Mouse (Mus musculus) effector memory CD4-positive, alpha-beta T cell, adult 7 months (primary cell): ENCODE data around the gene Kynu. TPM values are rescaled to one million over a fixed set of nuclear protein-coding genes. Genes with fewer than 3 reads are reported as not detected.

ENCODE experiments used
- polyA plus RNA-seq: library from polyadenylated mRNA; unstranded; fragments of 100-300 nt; shearing (Covaris generic); gene quantifications from one replicate; pipeline ENCODE4 v1.2.1, GENCODE M21; 2017

Kynu gene
- polyA plus RNA-seq, result not detected

GRCm38 (mm10) chr2:43555062-43555888 lies at the start of gene Kynu:
Gene Kynu, plus strand, starts transcription at chr2:43555329.

Other genes with a start within 250 kb of the Kynu start
- 314 TPM for gene Arhgap15, start 193.5 kb downstream of the Kynu start, polyA plus RNA-seq